Mouse (Mus musculus): Measurements from ENCODE around the gene Tenm3. TPM values are rescaled to one million over a fixed set of nuclear protein-coding genes. Genes with fewer than 3 reads are reported as not detected.

Tenm3 gene
- polyA plus RNA-seq, 2 experiments: 38.0 to 48.1 TPM

GRCm38 (mm10) chr8:48507719-48508501, 335.8 kb downstream of the Tenm3 start:
- Histone ChIP-seq H3K4me2 (replicated peaks; ENCODE audit: low read depth, low read length, severe bottlenecking) (no peak overlapping the region), H3K4me3 (replicated peaks; ENCODE audit: low read length) (no peak overlapping the region), H3K9me3 (ENCODE audit: control insufficient read depth, low read length) (no peaks in the 10 kb centered on the region), H3K9ac (ENCODE audit: low read depth, low read length, severe bottlenecking) (no peak overlapping the region), H3K36me3 (ENCODE audit: control insufficient read depth, insufficient read depth, low read length) (no peaks in the 10 kb centered on the region), H3K27ac (replicated peaks; ENCODE audit: low read depth, low read length) (no peak overlapping the region), H3K4me1 (ENCODE audit: control insufficient read depth, insufficient read depth, low read length) (peaks cover 14% of the 10 kb centered on the region), H3K27me3 (ENCODE audit: control insufficient read depth, insufficient read depth, low read length) (no peaks in the 10 kb centered on the region)
- no peak for ATAC-seq (ENCODE audit: low FRiP score, low read depth)
- DNase-seq (ENCODE audit: low spot score): peak; percentile 24
- 56% methylated on average over 10 of the region's 10 CpGs for WGBS
- no peak for TF ChIP-seq POLR2A (IDR thresholded peaks at IDR 0.05; ENCODE audit: borderline replicate concordance, extremely low read depth, insufficient read depth, insufficient read length)

GRCm38 (mm10) chr8:48492491-48492890, 351.3 kb downstream of the Tenm3 start:
- Histone ChIP-seq H3K4me3 (replicated peaks; ENCODE audit: low read length) (no peak overlapping the region), H3K27ac (replicated peaks; ENCODE audit: low read depth, low read length) (no peak overlapping the region), H3K36me3 (ENCODE audit: control insufficient read depth, insufficient read depth, low read length) (no peaks in the 10 kb centered on the region), H3K4me1 (ENCODE audit: control insufficient read depth, insufficient read depth, low read length) (peaks cover 16% of the 10 kb centered on the region), H3K9me3 (ENCODE audit: control insufficient read depth, low read length) (no peaks in the 10 kb centered on the region), H3K4me2 (replicated peaks; ENCODE audit: low read depth, low read length, severe bottlenecking) (no peak overlapping the region), H3K27me3 (ENCODE audit: control insufficient read depth, insufficient read depth, low read length) (no peaks in the 10 kb centered on the region), H3K9ac (ENCODE audit: low read depth, low read length, severe bottlenecking) (no peak overlapping the region)
- no peak for TF ChIP-seq POLR2A (IDR thresholded peaks at IDR 0.05; ENCODE audit: borderline replicate concordance, extremely low read depth, insufficient read depth, insufficient read length)
- ATAC-seq (ENCODE audit: low FRiP score, low read depth): no peak
- DNase-seq (ENCODE audit: low spot score): no peak
- whole genome bisulfite sequencing: 90% methylated on average over 5 of the region's 5 CpGs

GRCm38 (mm10) chr8:48490635-48491165, 353.1 kb downstream of the Tenm3 start:
- 47% methylated on average over 6 of the region's 6 CpGs for WGBS
- Histone ChIP-seq H3K36me3 (ENCODE audit: control insufficient read depth, insufficient read depth, low read length) (no peaks in the 10 kb centered on the region), H3K4me1 (ENCODE audit: control insufficient read depth, insufficient read depth, low read length) (peaks cover 16% of the 10 kb centered on the region), H3K4me2 (replicated peaks; ENCODE audit: low read depth, low read length, severe bottlenecking) (0 out of 2 replicates have a peak overlapping the region, but pooled peaks have one; percentile 17), H3K9me3 (ENCODE audit: control insufficient read depth, low read length) (no peaks in the 10 kb centered on the region), H3K27me3 (ENCODE audit: control insufficient read depth, insufficient read depth, low read length) (no peaks in the 10 kb centered on the region), H3K27ac (replicated peaks; ENCODE audit: low read depth, low read length) (no peak overlapping the region), H3K4me3 (replicated peaks; ENCODE audit: low read length) (no peak overlapping the region), H3K9ac (ENCODE audit: low read depth, low read length, severe bottlenecking) (no peak overlapping the region)
- TF ChIP-seq POLR2A (IDR thresholded peaks at IDR 0.05; ENCODE audit: borderline replicate concordance, extremely low read depth, insufficient read depth, insufficient read length): no peak
- DNase-seq (ENCODE audit: low spot score): no peak
- ATAC-seq (ENCODE audit: low FRiP score, low read depth): no peak

DNA sequence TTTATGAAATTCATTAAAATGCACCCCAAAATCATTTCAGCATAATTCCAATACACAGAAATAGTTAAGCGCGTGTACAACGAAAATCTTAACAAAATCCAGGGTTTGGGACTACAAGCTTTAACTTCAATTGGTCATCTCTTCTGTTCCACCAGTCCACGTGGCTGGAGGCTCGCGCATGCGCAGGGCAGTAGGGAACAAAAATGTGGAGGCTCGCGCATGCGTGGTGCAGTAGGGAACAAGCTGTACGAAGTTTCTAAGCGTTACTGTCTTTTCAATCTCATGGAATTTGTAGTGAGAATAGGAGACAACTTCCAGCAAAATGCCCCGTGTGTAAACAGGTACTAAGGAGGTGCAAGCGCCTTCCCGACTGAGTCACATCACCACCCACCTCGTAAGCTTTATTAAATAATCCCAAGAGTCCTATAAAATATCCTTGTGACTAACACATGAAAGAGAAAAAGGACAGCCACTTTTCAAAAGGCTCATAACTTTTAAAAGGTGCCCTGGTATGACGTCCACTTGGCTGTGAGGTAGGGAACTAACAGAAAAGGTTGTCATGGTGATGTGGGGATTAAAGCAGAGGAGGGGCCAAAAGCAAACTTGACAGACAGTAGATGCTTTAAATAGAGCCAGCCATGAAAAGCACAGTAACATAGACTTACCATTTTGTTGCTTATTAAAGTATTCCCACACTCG, 353.7 kb downstream of the Tenm3 start:
- 49% methylated on average over 18 of the region's 18 CpGs for WGBS

GRCm38 (mm10) chr8:48489417-48489816, 354.3 kb downstream of the Tenm3 start:
- Histone ChIP-seq H3K9me3 (ENCODE audit: control insufficient read depth, low read length) (no peaks in the 10 kb centered on the region), H3K27ac (replicated peaks; ENCODE audit: low read depth, low read length) (no peak overlapping the region), H3K9ac (ENCODE audit: low read depth, low read length, severe bottlenecking) (no peak overlapping the region), H3K4me3 (replicated peaks; ENCODE audit: low read length) (no peak overlapping the region), H3K27me3 (ENCODE audit: control insufficient read depth, insufficient read depth, low read length) (no peaks in the 10 kb centered on the region), H3K4me2 (replicated peaks; ENCODE audit: low read depth, low read length, severe bottlenecking) (no peak overlapping the region), H3K36me3 (ENCODE audit: control insufficient read depth, insufficient read depth, low read length) (no peaks in the 10 kb centered on the region), H3K4me1 (ENCODE audit: control insufficient read depth, insufficient read depth, low read length) (peaks cover 16% of the 10 kb centered on the region)
- no peak for ATAC-seq (ENCODE audit: low FRiP score, low read depth)
- TF ChIP-seq POLR2A (IDR thresholded peaks at IDR 0.05; ENCODE audit: borderline replicate concordance, extremely low read depth, insufficient read depth, insufficient read length): no peak
- DNase-seq (ENCODE audit: low spot score): no peak
- 24% methylated on average over 4 of the region's 4 CpGs for WGBS

More for the DNA sequence above, 353.7 kb downstream of the Tenm3 start:
- Histone ChIP-seq H3K4me1 (ENCODE audit: control insufficient read depth, insufficient read depth, low read length) (peaks cover 16% of the 10 kb centered on the region), H3K27ac (replicated peaks; ENCODE audit: low read depth, low read length) (no peak overlapping the region), H3K4me2 (replicated peaks; ENCODE audit: low read depth, low read length, severe bottlenecking) (peak overlapping the region; percentile 17; the same call in 1 of the 2 replicates), H3K9me3 (ENCODE audit: control insufficient read depth, low read length) (no peaks in the 10 kb centered on the region), H3K27me3 (ENCODE audit: control insufficient read depth, insufficient read depth, low read length) (no peaks in the 10 kb centered on the region), H3K9ac (ENCODE audit: low read depth, low read length, severe bottlenecking) (no peak overlapping the region), H3K36me3 (ENCODE audit: control insufficient read depth, insufficient read depth, low read length) (no peaks in the 10 kb centered on the region), H3K4me3 (replicated peaks; ENCODE audit: low read length) (no peak overlapping the region)
- ATAC-seq (ENCODE audit: low FRiP score, low read depth) (peak; percentile 61; the same call in 1 of the 2 replicates), DNase-seq (ENCODE audit: low spot score) (peak; percentile 54)
- TF ChIP-seq POLR2A (IDR thresholded peaks at IDR 0.05; ENCODE audit: borderline replicate concordance, extremely low read depth, insufficient read depth, insufficient read length): no peak
